Mouse (Mus musculus) 3T3-L1 (cell line): ENCODE measurements around the gene Meis2.

Source experiments
- DNase-seq: peaks from one replicate; pipeline ENCODE4 v3.0.0-alpha.2; 2015; ENCODE audit warnings: low read depth, low spot score

Gene Meis2

GRCm38 (mm10) chr2:115948630-115949426, 116.8 kb downstream of the Meis2 start:
- DNase-seq, result no peak

DNA sequence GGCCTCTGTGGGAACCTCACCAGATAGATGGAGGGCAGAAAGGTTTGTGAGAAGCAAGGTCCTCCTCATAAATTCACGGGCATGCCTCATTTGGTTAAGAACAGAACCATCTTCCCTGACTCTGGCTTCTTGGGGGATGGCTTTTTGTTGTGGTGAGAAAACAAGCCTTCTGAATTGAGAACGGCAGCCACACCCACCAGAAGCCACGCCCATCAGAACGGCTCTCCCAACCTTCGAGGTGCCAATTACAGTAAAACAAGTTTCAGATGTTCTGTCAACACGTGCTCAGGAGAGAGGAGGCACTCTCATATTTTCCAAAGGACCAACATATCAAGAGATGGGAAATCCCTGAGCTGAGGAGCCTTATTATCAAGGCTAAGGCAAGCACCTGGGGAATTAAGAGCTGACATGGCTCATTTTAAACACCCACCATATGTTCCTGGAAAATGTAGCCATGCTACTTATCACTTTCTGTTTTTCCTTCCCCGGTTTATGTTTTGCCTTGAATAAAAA, 117.9 kb downstream of the Meis2 start:
- DNase-seq, result peak; percentile 38

DNA sequence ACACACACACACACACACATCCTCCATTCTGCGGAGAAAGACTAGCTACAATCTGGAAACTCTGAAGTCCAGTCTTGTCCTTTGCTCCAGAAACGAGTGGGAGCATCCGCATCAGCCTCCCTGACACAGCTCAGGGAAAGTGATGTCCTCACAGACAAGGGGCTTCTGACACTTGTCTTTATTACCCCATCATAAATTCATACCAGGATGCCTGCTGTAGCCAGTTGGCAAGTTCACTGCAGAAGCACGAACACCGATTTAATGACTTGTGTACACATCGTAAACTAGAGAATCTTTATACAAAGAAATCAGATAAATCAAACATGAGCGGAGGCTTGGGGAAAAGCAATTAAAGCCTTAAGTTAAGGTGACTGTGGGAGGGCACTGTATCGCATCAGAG, 122.6 kb downstream of the Meis2 start:
- DNase-seq, result no peak

- no peak for DNase-seq
Measured at GRCm38 (mm10) chr2:115939849-115940248, 125.8 kb downstream of the Meis2 start.

GRCm38 (mm10) chr2:115938926-115939563, 126.6 kb downstream of the Meis2 start:
- no peak for DNase-seq

DNA sequence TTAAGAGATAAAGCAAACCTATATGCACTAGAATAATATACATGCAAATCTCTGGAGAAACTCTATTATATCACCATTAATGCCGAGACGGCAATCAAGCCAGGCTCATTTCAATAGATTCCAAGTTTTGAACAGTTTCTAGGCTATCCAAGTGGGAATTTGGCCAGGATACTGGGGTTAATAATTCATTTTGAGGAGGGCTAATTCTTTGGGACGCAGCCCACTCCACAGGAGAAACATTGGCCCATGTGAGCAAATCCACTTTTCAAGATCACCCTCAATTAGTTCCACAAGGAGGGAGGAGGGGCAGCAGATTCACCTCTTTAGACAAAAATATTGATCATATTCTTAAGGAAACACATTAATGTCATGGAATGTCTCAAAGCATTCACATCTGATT, 127.3 kb downstream of the Meis2 start:
- no peak for DNase-seq

GRCm38 (mm10) chr2:115937896-115938295, 127.7 kb downstream of the Meis2 start:
- no peak for DNase-seq

- no peak for DNase-seq
Measured at GRCm38 (mm10) chr2:115936786-115937185, 128.9 kb downstream of the Meis2 start.

GRCm38 (mm10) chr2:115934299-115934698, 131.3 kb downstream of the Meis2 start:
- DNase-seq, result no peak

- no peak for DNase-seq
Measured at GRCm38 (mm10) chr2:115933259-115933658, 132.4 kb downstream of the Meis2 start.

DNA sequence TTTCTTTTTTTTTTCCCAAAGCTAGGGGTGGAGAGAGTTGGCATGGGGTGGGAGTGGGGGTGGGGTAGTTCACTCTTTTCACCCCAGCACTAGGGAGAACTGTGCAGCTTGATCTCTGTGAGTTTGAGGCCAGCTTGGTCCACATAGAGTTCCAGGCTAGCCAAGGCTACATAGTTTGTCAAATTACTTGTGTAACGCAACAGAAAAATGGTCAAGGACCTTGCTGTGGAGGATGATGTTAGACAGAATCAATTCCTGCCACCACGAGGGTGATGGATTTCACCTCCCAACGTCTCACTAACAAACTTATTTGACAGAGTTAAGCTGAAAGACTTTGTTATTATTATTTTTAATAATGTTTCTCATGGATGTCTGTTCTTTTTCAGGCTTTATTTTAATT, 139.9 kb downstream of the Meis2 start:
- no peak for DNase-seq

- no peak for DNase-seq
Measured at GRCm38 (mm10) chr2:115924472-115924871, 141.2 kb downstream of the Meis2 start.

DNA sequence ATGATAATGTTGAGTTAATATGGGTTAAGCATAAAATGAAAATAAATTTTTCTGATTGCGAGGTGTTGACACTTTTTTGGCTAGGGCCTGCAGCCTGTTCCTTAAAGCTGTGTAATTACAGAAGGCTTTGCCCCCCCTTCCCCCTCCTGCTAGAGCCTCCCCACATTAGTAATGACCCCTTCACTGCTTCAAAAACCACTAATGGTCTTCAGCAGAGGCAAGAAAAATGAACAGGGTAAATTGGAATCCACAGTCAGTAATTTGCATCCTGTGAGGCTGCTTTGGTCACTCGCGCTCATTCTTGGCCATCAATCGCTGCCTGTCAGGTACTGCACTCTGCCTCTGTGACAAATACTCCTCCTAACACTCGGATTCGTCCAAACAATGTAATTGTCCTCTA, 142.4 kb downstream of the Meis2 start:
- peak; percentile 59 for DNase-seq

- DNase-seq, result peak; percentile 29
Measured at GRCm38 (mm10) chr2:115921687-115922086, 144.0 kb downstream of the Meis2 start.

DNA sequence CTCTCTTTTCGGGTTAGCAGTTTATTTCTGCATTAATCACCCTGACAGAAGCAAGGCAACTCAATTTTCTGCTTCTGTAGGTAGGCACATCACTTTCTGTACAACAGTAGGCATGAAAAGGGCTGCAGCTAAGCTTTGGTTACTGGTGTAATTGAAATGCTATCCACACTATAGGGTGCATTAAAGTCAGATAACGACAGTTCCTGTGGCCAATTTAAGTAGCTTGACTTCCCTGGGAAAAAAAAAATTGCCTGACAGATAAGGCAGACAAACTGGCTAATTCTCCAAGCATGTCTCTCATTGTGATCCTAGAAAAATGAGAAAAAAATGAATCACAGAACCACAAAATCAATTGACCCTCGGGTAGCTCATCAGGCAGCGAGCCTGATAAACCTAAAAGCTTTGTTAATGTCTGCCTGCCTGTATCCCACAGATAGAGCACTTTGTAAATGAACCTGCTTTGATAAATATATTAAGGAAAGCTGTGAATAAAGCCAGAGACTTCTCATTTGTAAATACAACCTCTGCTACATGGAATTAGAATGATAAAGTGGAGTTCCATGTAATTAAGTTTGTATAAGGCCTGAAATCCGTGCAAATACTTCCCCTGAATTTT, 145.2 kb downstream of the Meis2 start:
- DNase-seq, result no peak

DNA sequence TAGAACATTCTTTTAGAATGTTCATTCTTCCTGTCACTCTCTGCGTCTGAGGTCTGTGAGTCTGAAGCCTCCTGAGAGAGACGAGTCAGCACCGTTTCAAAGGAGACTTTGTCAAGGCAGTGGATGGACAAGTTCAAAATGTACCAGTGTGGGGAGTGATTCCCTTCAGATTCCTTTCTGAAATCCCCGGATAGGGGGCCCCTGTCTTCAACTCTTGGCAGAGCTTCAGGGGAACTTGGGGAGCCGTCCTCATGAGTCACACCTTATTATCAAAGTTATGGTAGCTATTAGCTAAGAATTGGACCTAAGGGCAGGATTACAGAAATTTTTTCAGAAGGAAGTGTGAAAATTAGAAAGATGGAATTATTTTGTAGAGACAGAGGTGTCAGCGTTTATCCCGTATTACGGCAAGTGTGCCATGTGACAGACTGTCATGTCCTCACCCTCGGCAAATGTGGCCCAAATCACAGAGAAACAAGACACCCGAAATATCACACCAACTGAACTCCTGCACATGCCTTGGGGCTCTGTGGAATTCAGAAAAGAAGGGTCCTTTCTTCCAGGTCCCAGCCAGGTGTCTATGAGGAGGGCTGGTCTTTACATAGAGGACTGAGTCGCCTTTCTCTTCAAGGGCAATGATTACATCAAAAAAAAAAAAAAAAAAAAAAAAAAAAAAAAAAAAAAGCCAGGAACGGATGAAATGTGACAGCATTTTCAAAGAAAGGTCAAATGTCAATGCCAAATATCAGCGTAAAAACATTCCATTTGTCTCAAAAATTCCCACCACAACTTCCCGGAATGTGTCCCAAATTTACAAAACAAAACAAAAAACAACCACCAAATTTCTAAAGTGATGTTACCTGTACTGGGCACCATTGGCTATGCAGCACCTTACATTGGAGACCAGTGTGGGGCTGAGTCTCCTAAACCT, 146.2 kb downstream of the Meis2 start:
- peak; percentile 48 for DNase-seq

DNA sequence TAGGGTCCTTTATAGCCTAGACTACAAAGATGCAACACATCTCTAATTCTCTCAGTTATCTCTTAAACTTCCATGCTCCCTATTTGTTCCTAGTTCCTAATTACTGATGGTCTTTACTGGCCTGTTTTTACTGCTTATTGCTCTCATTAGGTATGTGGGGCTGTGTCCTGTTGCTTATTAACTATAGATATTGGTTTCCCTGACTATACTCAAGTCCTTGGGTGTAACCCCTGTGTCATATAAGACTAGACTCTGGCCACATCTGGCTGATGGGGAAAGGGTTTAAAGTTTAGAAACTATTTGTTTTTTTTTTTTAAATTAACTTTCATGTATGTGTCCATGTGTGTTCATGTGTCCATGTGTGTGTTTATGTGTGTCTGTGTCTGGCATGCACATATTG, 147.1 kb downstream of the Meis2 start:
- DNase-seq, result no peak

DNA sequence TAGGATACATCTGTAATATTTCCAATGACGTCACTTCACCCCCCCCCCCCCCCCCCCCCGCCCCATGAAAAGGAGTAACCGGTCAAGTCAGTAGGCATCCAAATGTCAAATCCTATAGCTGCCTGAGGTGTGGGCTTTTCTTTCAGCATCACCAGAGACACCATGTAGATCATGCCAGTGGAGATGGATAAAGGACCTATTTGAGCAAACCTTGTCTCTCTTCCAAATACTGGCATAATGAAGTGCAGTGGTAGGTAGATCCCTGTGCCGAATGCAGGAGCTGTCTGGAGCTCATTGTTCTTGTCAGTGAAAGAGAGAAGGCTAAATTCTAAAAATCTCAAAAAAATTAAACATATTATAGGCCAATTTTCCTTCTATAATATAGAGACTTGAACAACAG, 151.1 kb downstream of the Meis2 start:
- DNase-seq, result no peak

- DNase-seq, result no peak
Measured at GRCm38 (mm10) chr2:115912948-115913529, 152.6 kb downstream of the Meis2 start.

GRCm38 (mm10) chr2:115911913-115912642, 153.6 kb downstream of the Meis2 start:
- DNase-seq, result no peak
